Mouse (Mus musculus): Measurements from ENCODE around the gene Clcn7. TPM values are rescaled to one million over a fixed set of nuclear protein-coding genes. Genes with fewer than 3 reads are reported as not detected.
"Not testable (repeated sequence)": the region's sequence is repeated elsewhere in the genome, so short reads cannot be mapped to it uniquely, and the experiment has no call there.

The Clcn7 gene
- polyA plus RNA-seq, 1 experiment from 2014 or later, result 14.7 TPM

DNA sequence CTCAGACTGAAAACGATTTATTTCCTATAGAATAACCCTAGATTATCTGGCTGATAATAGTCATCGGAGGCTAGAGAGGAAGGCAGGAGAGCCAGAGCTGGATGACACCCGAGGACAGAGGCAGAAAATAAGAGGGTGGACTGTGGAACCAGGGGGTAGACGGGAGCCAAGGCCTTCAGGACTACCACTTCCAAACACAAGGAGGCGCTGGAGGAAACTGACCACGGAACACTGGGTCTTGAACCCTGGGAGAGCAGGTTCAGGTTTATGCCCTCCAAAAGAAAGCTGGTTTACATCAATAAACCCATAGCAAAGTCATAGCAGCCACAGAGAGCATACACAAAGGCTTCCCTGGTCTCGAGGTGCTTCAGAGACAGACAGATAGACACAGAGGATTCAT lies 9.2 kb upstream of the Clcn7 start:
- no peak for ATAC-seq (replicated peaks; ENCODE audit: low FRiP score, low read depth)
- 27% methylated on average over 7 of the region's 7 CpGs for WGBS

DNA sequence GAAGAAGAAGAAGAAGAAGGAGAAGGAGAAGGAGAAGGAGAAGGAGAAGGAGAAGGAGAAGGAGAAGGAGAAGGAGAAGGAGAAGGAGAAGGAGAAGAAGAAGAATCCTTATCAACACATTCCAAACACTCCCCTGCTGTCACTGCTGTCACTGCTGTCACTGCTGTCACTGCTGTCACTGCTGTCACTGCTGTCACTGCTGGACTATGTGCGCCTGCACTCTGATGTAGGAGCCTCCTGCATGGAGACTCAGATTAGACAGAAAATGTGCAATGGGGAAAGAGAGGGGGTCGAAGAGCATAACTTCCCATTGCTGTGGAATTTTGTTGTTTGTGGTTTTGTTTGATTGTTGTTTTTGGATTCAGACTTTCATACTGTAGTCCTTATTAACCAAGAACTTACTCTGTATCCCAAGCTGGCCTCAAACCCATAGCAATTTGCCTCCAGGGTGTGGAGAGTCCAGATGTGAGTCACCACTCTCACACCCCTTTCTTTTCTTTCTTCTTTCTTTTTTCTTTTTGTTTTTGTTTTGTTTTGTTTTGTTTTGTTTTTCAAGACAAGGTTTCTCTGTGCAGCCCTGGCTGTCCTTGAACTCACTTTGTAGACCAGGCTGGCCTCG lies 7.6 kb upstream of the Clcn7 start:
- not testable (repeated sequence) for H3K4me3 ChIP-seq (replicated peaks; ENCODE audit: low read depth, low read length); H3K9me3 ChIP-seq (replicated peaks; ENCODE audit: low read length); H3K4me1 ChIP-seq (replicated peaks; ENCODE audit: insufficient read depth, low read length); H3K36me3 ChIP-seq (ENCODE audit: insufficient read depth, low read length); H3K27ac ChIP-seq; DNase-seq (ENCODE audit: low spot score); H3K9ac ChIP-seq (ENCODE audit: low read depth, low read length); H3K4me2 ChIP-seq (ENCODE audit: low read length); ATAC-seq (replicated peaks; ENCODE audit: low FRiP score, low read depth); H3K27me3 ChIP-seq (ENCODE audit: insufficient read depth, low read length)
- whole genome bisulfite sequencing, result 66% methylated on average over 3 of the region's 3 CpGs

More for the DNA sequence above, 9.2 kb upstream of the Clcn7 start:
- Histone ChIP-seq H3K9ac (ENCODE audit: low read depth, low read length) (no peak overlapping the region), H3K4me2 (ENCODE audit: low read length) (no peak overlapping the region), H3K27me3 (ENCODE audit: insufficient read depth, low read length) (no peaks in the 10 kb centered on the region), H3K9me3 (replicated peaks; ENCODE audit: low read length) (no peaks in the 10 kb centered on the region), H3K36me3 (ENCODE audit: insufficient read depth, low read length) (no peaks in the 10 kb centered on the region), H3K27ac (no peak overlapping the region), H3K4me1 (replicated peaks; ENCODE audit: insufficient read depth, low read length) (no peaks in the 10 kb centered on the region), H3K4me3 (replicated peaks; ENCODE audit: low read depth, low read length) (no peak overlapping the region)
- peak; percentile 43 for TF ChIP-seq CTCF (IDR thresholded peaks at IDR 0.05; ENCODE audit: low read depth)
- no peak for DNase-seq (ENCODE audit: low spot score)

DNA sequence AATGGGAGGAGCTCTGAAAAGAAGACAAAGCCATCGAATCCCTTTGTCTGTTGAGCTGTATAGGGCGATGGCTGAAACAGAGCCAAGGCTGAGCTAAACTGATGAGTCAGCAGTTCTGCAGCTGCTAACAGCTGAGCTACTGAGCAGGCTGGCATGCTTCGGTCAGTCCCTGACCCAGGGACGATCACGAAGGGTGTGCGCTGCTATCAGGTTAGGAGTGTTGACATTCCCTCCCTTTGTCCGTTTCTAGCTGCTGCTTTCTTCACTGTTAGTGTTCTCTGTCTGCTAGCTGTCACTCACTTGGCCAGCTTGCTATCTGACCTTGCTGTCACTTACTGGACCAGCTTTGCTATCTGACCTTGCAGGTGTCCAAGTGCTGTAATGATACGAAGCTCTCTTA lies 6.1 kb upstream of the Clcn7 start:
- H3K4me1 ChIP-seq (replicated peaks; ENCODE audit: insufficient read depth, low read length), result no peaks in the 10 kb centered on the region
- H3K36me3 ChIP-seq (ENCODE audit: insufficient read depth, low read length), result no peaks in the 10 kb centered on the region
- H3K4me3 ChIP-seq (replicated peaks; ENCODE audit: low read depth, low read length), result no peak overlapping the region
- WGBS, result 52% methylated on average over 8 of the region's 8 CpGs
- H3K27ac ChIP-seq, result no peak overlapping the region
- H3K27me3 ChIP-seq (ENCODE audit: insufficient read depth, low read length), result no peaks in the 10 kb centered on the region
- ATAC-seq (replicated peaks; ENCODE audit: low FRiP score, low read depth) (no peak), DNase-seq (ENCODE audit: low spot score) (no peak)
- no peak for TF ChIP-seq CTCF (IDR thresholded peaks at IDR 0.05; ENCODE audit: low read depth)
- H3K9ac ChIP-seq (ENCODE audit: low read depth, low read length), result no peak overlapping the region
- H3K9me3 ChIP-seq (replicated peaks; ENCODE audit: low read length), result no peaks in the 10 kb centered on the region
- H3K4me2 ChIP-seq (ENCODE audit: low read length), result no peak overlapping the region

DNA sequence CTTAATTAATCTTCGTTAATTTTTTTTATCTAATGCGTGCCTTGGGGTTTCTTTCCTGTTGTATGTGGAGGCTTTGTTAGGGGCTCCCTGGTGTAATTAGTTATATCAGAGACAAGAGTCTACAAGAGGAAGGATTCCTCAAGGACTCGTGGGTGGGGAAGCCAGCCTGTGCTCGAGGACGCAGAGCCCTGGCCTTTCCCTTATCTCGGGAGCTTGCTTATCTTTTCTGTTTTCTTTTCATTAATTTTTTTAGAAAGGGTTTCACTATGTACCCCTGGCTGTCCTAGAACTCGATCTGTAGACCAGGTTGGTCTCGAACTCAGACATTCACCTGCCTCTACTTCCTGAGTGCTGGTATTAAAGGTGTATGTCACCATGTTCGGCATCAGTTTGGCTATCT lies 5.5 kb upstream of the Clcn7 start:
- no peak overlapping the region for H3K9ac ChIP-seq (ENCODE audit: low read depth, low read length)
- H3K27ac ChIP-seq, result no peak overlapping the region
- no peaks in the 10 kb centered on the region for H3K36me3 ChIP-seq (ENCODE audit: insufficient read depth, low read length)
- no peak overlapping the region for H3K4me3 ChIP-seq (replicated peaks; ENCODE audit: low read depth, low read length)
- ATAC-seq (replicated peaks; ENCODE audit: low FRiP score, low read depth), result no peak
- H3K4me2 ChIP-seq (ENCODE audit: low read length), result no peak overlapping the region
- no peak for TF ChIP-seq CTCF (IDR thresholded peaks at IDR 0.05; ENCODE audit: low read depth)
- no peaks in the 10 kb centered on the region for H3K27me3 ChIP-seq (ENCODE audit: insufficient read depth, low read length)
- WGBS, result 69% methylated on average over 9 of the region's 9 CpGs
- H3K4me1 ChIP-seq (replicated peaks; ENCODE audit: insufficient read depth, low read length), result no peaks in the 10 kb centered on the region
- DNase-seq (ENCODE audit: low spot score), result no peak
- H3K9me3 ChIP-seq (replicated peaks; ENCODE audit: low read length), result no peaks in the 10 kb centered on the region

DNA sequence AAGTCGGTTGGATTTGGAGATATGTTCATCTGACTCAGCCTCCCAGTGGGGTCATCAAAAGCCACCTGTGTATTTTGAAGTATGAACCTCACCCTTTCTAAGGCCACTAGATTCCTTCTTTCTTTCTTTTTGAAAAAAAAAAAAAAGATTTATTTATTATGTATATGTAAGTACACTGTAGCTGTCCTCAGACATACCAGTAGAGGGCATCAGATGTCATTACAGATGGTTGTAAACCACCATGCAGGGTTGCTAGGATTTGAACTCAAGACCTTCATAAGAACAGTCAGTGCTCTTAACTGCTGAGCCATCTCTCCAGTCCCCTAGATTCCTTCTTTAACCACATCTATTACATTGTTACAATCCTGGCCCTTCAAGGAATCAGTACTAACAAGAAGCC lies 3.1 kb upstream of the Clcn7 start:
- Histone ChIP-seq H3K9ac (ENCODE audit: low read depth, low read length) (no peak overlapping the region), H3K9me3 (replicated peaks; ENCODE audit: low read length) (no peaks in the 10 kb centered on the region), H3K36me3 (ENCODE audit: insufficient read depth, low read length) (no peaks in the 10 kb centered on the region), H3K4me3 (replicated peaks; ENCODE audit: low read depth, low read length) (no peak overlapping the region), H3K27ac (no peak overlapping the region), H3K4me1 (replicated peaks; ENCODE audit: insufficient read depth, low read length) (peaks cover 2% of the 10 kb centered on the region; the same call in 1 of the 2 replicates), H3K27me3 (ENCODE audit: insufficient read depth, low read length) (no peaks in the 10 kb centered on the region), H3K4me2 (ENCODE audit: low read length) (no peak overlapping the region)
- WGBS, result 80% methylated on average over 1 of the region's 1 CpGs
- ATAC-seq (replicated peaks; ENCODE audit: low FRiP score, low read depth) (no peak), DNase-seq (ENCODE audit: low spot score) (no peak)
- 0 out of 2 replicates have a peak, but pooled peaks have one; percentile 23 for TF ChIP-seq CTCF (IDR thresholded peaks at IDR 0.05; ENCODE audit: low read depth)

DNA sequence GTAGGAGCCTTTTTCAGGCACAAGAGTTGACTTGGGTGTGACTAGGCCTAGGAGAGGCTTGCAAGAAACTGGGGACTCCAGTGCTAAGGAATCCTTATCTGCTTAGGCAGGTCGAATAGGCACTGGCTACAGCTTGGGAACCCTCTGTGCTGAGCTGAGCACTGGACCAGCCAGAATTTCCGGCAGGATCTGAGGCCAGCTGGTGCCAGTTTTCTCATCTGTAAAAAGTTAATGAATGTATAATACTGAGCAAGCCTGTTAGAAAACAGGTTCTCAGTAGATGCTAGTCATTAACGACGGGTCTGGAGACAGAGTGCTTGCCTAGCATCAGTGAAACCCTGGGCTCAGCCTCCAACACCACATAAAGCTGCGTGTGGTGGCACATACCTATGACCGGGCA lies 2.4 kb downstream of the Clcn7 start:
- Histone ChIP-seq H3K4me2 (ENCODE audit: low read length) (no peak overlapping the region), H3K9ac (ENCODE audit: low read depth, low read length) (no peak overlapping the region), H3K4me1 (replicated peaks; ENCODE audit: insufficient read depth, low read length) (peaks cover 2% of the 10 kb centered on the region; the same call in 1 of the 2 replicates), H3K9me3 (replicated peaks; ENCODE audit: low read length) (no peaks in the 10 kb centered on the region), H3K36me3 (ENCODE audit: insufficient read depth, low read length) (0 out of 2 replicates have a peak, but pooled peaks cover 3% of the 10 kb centered on the region), H3K27me3 (ENCODE audit: insufficient read depth, low read length) (no peaks in the 10 kb centered on the region), H3K4me3 (replicated peaks; ENCODE audit: low read depth, low read length) (no peak overlapping the region), H3K27ac (no peak overlapping the region; the same call in 1 of the 2 replicates)
- ATAC-seq (replicated peaks; ENCODE audit: low FRiP score, low read depth), result peak; percentile 24; the same call in 1 of the 2 replicates
- 75% methylated on average over 6 of the region's 6 CpGs for WGBS
- DNase-seq (ENCODE audit: low spot score), result peak; percentile 7
- no peak for TF ChIP-seq CTCF (IDR thresholded peaks at IDR 0.05; ENCODE audit: low read depth)

DNA sequence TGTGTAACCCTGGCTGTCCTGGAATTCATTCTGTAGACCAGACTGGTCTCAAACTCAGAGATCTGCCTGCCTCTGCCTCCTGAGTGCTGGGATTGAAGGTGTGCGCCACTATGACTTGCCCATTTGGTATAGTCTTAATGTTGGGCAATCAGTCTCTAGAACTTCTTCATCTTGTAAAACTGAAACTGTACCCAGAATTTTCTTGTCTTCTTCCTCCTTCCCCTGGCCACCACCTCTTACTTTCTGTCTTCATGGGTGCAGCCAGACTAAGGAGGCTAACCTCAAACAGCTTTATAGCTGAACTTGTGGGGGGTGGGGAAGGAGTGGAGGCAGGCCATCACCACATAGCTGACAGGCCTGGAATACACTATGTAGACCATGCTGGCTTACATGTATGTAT lies 5.6 kb downstream of the Clcn7 start:
- WGBS, result 96% methylated on average over 1 of the region's 1 CpGs
- 0 out of 2 replicates have a peak, but pooled peaks cover 6% of the 10 kb centered on the region for H3K36me3 ChIP-seq (ENCODE audit: insufficient read depth, low read length)

More for the DNA sequence above, 5.6 kb downstream of the Clcn7 start:
- Histone ChIP-seq H3K27ac (no peak overlapping the region), H3K4me3 (replicated peaks; ENCODE audit: low read depth, low read length) (no peak overlapping the region), H3K9me3 (replicated peaks; ENCODE audit: low read length) (no peaks in the 10 kb centered on the region), H3K4me1 (replicated peaks; ENCODE audit: insufficient read depth, low read length) (peaks cover 2% of the 10 kb centered on the region; the same call in 1 of the 2 replicates), H3K9ac (ENCODE audit: low read depth, low read length) (no peak overlapping the region), H3K4me2 (ENCODE audit: low read length) (no peak overlapping the region), H3K27me3 (ENCODE audit: insufficient read depth, low read length) (no peaks in the 10 kb centered on the region)
- no peak for ATAC-seq (replicated peaks; ENCODE audit: low FRiP score, low read depth)
- TF ChIP-seq CTCF (IDR thresholded peaks at IDR 0.05; ENCODE audit: low read depth), result no peak
- no peak for DNase-seq (ENCODE audit: low spot score)
